Mouse (Mus musculus): ENCODE measurements at regions not wholly inside any gene's neighbourhood (a gene's known extent, or its start where the extent isn't known, plus 50 kb on each side); places are given as distances from the start of the nearest gene placed in this dataset.

DNA sequence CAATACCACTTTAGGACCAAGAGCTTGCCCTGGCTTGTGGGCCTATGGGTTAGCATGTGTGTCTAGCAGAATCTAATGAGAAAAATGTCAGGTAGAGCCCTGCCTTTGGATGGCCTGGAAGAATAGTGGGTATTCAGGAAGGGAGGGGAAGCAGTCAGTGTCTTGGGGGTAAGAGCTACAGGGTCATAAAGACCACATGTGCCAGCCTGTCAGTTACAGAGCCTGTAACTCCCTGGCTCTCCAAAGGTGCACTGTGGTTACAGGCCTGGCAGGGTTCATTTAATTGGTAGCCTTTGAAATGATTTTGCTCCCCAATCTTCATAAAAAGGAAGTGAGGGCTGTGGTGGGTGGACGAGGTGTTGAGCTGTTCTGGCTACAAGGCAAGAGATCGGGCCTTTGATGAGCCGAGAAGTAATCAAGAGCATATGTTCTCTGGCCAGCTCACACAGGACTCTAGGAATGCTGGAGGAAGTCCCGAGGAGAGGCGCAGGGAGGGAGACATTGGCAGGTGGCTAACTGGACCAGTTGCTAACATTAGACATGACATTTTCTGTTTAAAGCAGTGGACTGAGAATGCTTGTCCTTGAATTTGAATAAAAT is 326.9 kb downstream of the Fam49a start:
- TF ChIP-seq POLR2A (IDR thresholded peaks at IDR 0.05; ENCODE audit: borderline replicate concordance, extremely low read depth, insufficient read depth, insufficient read length, poor library complexity, severe bottlenecking) (no peak), CTCF (IDR thresholded peaks at IDR 0.05; ENCODE audit: borderline replicate concordance, extremely low read depth, insufficient read depth, insufficient read length) (no peak)

Measured in brain, embryonic 14.5 days (tissue).